ENCODE assay signal across 10 mouse cellular contexts in the genomic region with DNA sequence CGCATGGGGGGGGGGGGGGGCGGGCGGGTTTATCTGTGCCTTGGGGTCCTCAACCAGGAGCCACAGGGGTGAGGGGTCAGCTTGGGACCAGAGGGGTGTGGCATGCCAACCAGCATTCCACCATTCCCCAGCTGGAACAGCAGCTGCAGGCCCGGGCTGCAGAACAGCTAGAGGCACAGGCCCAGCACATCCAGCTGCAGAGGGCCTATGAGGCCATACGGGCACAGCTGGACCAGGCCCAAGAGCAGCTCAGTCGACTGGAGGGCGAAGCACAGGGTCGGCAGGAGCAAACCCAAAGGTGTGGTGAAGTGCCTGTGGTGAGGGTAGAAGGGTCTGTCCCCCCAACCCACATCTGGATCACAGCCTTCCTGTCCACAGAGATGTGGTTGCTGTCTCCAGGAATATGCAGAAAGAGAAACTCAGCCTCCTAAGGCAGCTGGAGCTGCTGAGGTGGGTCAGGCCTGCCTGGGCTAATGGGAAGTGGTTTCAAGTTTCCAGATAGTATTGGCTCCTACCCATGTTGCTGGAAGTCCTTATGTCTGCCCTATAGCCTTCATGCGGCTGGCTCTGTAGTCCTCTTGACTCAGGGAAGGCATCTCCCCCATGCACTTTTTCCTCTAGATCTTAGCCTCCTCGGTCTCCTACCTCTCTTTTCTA. TPM values are rescaled to one million over a fixed set of nuclear protein-coding genes. Genes with fewer than 3 reads are reported as not detected.
DNase-seq lines count a peak whose midpoint lies in the region; ATAC-seq and TF ChIP-seq lines count a peak whose summit lies in the region.
"Had no signal": no experiment of that assay in that cellular context is flagged by ENCODE, and none has a peak within 500 bp of the region (broad histone marks: within the 10 kb centered on the region; RNA-seq: fewer than 3 reads in every experiment).

No protein-coding gene starts in this region.

- no peak overlapping the region for H3K4me3 ChIP-seq in forebrain, embryonic 12.5 days (replicated peaks)
- H3K4me3 ChIP-seq in forebrain, embryonic 16.5 days (replicated peaks; ENCODE audit: low read length) = no peak overlapping the region
- 0 out of 2 replicates have a peak overlapping the region, but pooled peaks have one; percentile 14 for H3K4me3 ChIP-seq in midbrain, embryonic 11.5 days (ENCODE audit: low read depth, low read length)
- H3K4me3 ChIP-seq in midbrain, embryonic 15.5 days = no peak overlapping the region
- H3K4me3 ChIP-seq in intestine, embryonic 16.5 days (ENCODE audit: low read length) = no peak overlapping the region
- no peak overlapping the region for H3K4me3 ChIP-seq in testis, adult 2 months (ENCODE audit: control insufficient read depth, low read depth, low read length)

- WGBS in forebrain, embryonic 12.5 days = 49% methylated on average over 8 of the region's 10 CpGs
- WGBS in forebrain, embryonic 16.5 days = 42% methylated on average over 10 of the region's 10 CpGs
- 48% methylated on average over 8 of the region's 10 CpGs for whole genome bisulfite sequencing in midbrain, embryonic 11.5 days
- 36% methylated on average over 10 of the region's 10 CpGs for WGBS in midbrain, embryonic 15.5 days
- 44% methylated on average over 10 of the region's 10 CpGs for WGBS in intestine, embryonic 16.5 days

- no peak for TF ChIP-seq POLR2A in testis, adult 2 months (IDR thresholded peaks at IDR 0.05; ENCODE audit: control insufficient read depth, low read depth, low read length)

- peak overlapping the region; percentile 25; the same call in 1 of the 2 replicates for H3K9ac ChIP-seq in forebrain, embryonic 12.5 days
- no peak overlapping the region for H3K9ac ChIP-seq in forebrain, embryonic 16.5 days (replicated peaks; ENCODE audit: low read depth, low read length)
- H3K9ac ChIP-seq in midbrain, embryonic 11.5 days (ENCODE audit: low read length) = no peak overlapping the region
- H3K9ac ChIP-seq in midbrain, embryonic 15.5 days = no peak overlapping the region
- H3K9ac ChIP-seq in intestine, embryonic 16.5 days (ENCODE audit: low read depth, low read length) = peak overlapping the region; percentile 15; the same call in 1 of the 2 replicates

- no peak overlapping the region for H3K27ac ChIP-seq in forebrain, embryonic 12.5 days
- H3K27ac ChIP-seq in forebrain, embryonic 16.5 days (ENCODE audit: low read length) = no peak overlapping the region
- no peak overlapping the region for H3K27ac ChIP-seq in midbrain, embryonic 11.5 days (ENCODE audit: low read depth, low read length)
- H3K27ac ChIP-seq in midbrain, embryonic 15.5 days = no peak overlapping the region
- no peak overlapping the region for H3K27ac ChIP-seq in intestine, embryonic 16.5 days (ENCODE audit: low read length)
- peak overlapping the region; percentile 23; the same call in 1 of the 2 replicates for H3K27ac ChIP-seq in testis, adult 2 months (ENCODE audit: control insufficient read depth, insufficient read depth, low read depth, low read length)

- H3K27me3 ChIP-seq in forebrain, embryonic 12.5 days = peaks cover 64% of the 10 kb centered on the region
- peaks cover 56% of the 10 kb centered on the region for H3K27me3 ChIP-seq in forebrain, embryonic 16.5 days (replicated peaks; ENCODE audit: control insufficient read depth, insufficient read depth, low read length)
- peaks cover 65% of the 10 kb centered on the region for H3K27me3 ChIP-seq in midbrain, embryonic 11.5 days (ENCODE audit: control insufficient read depth, insufficient read depth, low read length)
- H3K27me3 ChIP-seq in midbrain, embryonic 15.5 days (replicated peaks) = peaks cover 55% of the 10 kb centered on the region
- peaks cover 25% of the 10 kb centered on the region for H3K27me3 ChIP-seq in intestine, embryonic 16.5 days (replicated peaks; ENCODE audit: control insufficient read depth, insufficient read depth, low read length)
- no peaks in the 10 kb centered on the region for H3K27me3 ChIP-seq in testis, adult 2 months (ENCODE audit: control insufficient read depth, insufficient read depth, low read length)

- H3K9me3 ChIP-seq in forebrain, embryonic 12.5 days = no peaks in the 10 kb centered on the region
- no peaks in the 10 kb centered on the region for H3K9me3 ChIP-seq in forebrain, embryonic 16.5 days (ENCODE audit: control insufficient read depth, low read length)
- no peaks in the 10 kb centered on the region for H3K9me3 ChIP-seq in midbrain, embryonic 11.5 days (ENCODE audit: control insufficient read depth, low read length)
- no peaks in the 10 kb centered on the region for H3K9me3 ChIP-seq in midbrain, embryonic 15.5 days
- no peaks in the 10 kb centered on the region for H3K9me3 ChIP-seq in intestine, embryonic 16.5 days (ENCODE audit: control insufficient read depth, low read length)
- H3K9me3 ChIP-seq: G1E had no signal

- ATAC-seq in forebrain, embryonic 12.5 days (ENCODE audit: low FRiP score) = no peak
- no peak for ATAC-seq in forebrain, embryonic 16.5 days
- ATAC-seq in midbrain, embryonic 11.5 days (ENCODE audit: low FRiP score) = no peak
- ATAC-seq in midbrain, embryonic 15.5 days (replicated peaks) = no peak
- no peak for ATAC-seq in intestine, embryonic 16.5 days
- no peak for ATAC-seq in megakaryocyte-erythroid progenitor cell, adult 5-6 weeks (replicated peaks; ENCODE audit: low FRiP score, low TSS enrichment, poor library complexity, severe bottlenecking)

- no peak for DNase-seq in midbrain, embryonic 11.5 days (ENCODE audit: low spot score, missing footprints)
- no peak for DNase-seq in urinary bladder, postnatal 36 days (ENCODE audit: low spot score in 2 of 2)

- peaks cover 54% of the 10 kb centered on the region for H3K4me1 ChIP-seq in forebrain, embryonic 12.5 days
- peaks cover 43% of the 10 kb centered on the region for H3K4me1 ChIP-seq in forebrain, embryonic 16.5 days (replicated peaks; ENCODE audit: control insufficient read depth, insufficient read depth, low read length)
- H3K4me1 ChIP-seq in midbrain, embryonic 11.5 days (ENCODE audit: control insufficient read depth, insufficient read depth, low read length) = peaks cover 31% of the 10 kb centered on the region
- H3K4me1 ChIP-seq in midbrain, embryonic 15.5 days = peaks cover 46% of the 10 kb centered on the region
- peaks cover 40% of the 10 kb centered on the region for H3K4me1 ChIP-seq in intestine, embryonic 16.5 days (ENCODE audit: control insufficient read depth, insufficient read depth, low read length)
- H3K4me1 ChIP-seq in testis, adult 2 months (ENCODE audit: control insufficient read depth, insufficient read depth, low read length) = peaks cover 61% of the 10 kb centered on the region

- peaks cover 12% of the 10 kb centered on the region for H3K36me3 ChIP-seq in forebrain, embryonic 12.5 days (replicated peaks)
- H3K36me3 ChIP-seq in forebrain, embryonic 16.5 days (ENCODE audit: control insufficient read depth, insufficient read depth) = peaks cover 7% of the 10 kb centered on the region; the same call in 1 of the 2 replicates
- peaks cover 2% of the 10 kb centered on the region; the same call in 1 of the 2 replicates for H3K36me3 ChIP-seq in midbrain, embryonic 11.5 days (ENCODE audit: control insufficient read depth, insufficient read depth, low read length)
- 0 out of 2 replicates have a peak, but pooled peaks cover under 1% of the 10 kb centered on the region for H3K36me3 ChIP-seq in midbrain, embryonic 15.5 days (replicated peaks)
- peaks cover 3% of the 10 kb centered on the region; the same call in 1 of the 2 replicates for H3K36me3 ChIP-seq in intestine, embryonic 16.5 days (ENCODE audit: control insufficient read depth, insufficient read depth, low read length)
- H3K36me3 ChIP-seq in testis, adult 2 months (ENCODE audit: control insufficient read depth, insufficient read depth, low read length) = no peaks in the 10 kb centered on the region; the same call in 1 of the 2 replicates

- no peak for TF ChIP-seq CTCF in testis, adult 2 months (IDR thresholded peaks at IDR 0.05; ENCODE audit: control insufficient read depth, insufficient read depth, insufficient replicate concordance, low read depth, low read length)

- H3K4me2 ChIP-seq in forebrain, embryonic 12.5 days = no peak overlapping the region
- no peak overlapping the region for H3K4me2 ChIP-seq in forebrain, embryonic 16.5 days (ENCODE audit: low read length)
- no peak overlapping the region for H3K4me2 ChIP-seq in midbrain, embryonic 11.5 days
- no peak overlapping the region for H3K4me2 ChIP-seq in midbrain, embryonic 15.5 days
- no peak overlapping the region for H3K4me2 ChIP-seq in intestine, embryonic 16.5 days (ENCODE audit: low read depth, low read length)

RNA-seq across cellular contexts. Expression of gene Cd151, which starts 1.7 kb away (rescaled TPM):
- polyA plus RNA-seq in forebrain, embryonic 12.5 days (2016; fragmentation: Nextera tagmentation; extraction: Ambion mirVana) = 13.9 and 18.2 TPM in 2 replicates
- polyA plus RNA-seq in forebrain, embryonic 16.5 days (2015; fragmentation: Nextera tagmentation; extraction: Ambion mirVana) = 20.8 TPM in 2 replicates
- 32.5 and 36.6 TPM in 2 replicates for polyA plus RNA-seq in midbrain, embryonic 11.5 days (2014; fragmentation: Nextera tagmentation; extraction: Ambion mirVana)
- 18.8 and 20.5 TPM in 2 replicates for polyA plus RNA-seq in midbrain, embryonic 15.5 days (2015; fragmentation: Nextera tagmentation; extraction: Ambion mirVana)
- 30.6 and 30.8 TPM in 2 replicates for polyA plus RNA-seq in intestine, embryonic 16.5 days (2015; fragmentation: Nextera tagmentation; extraction: Ambion mirVana)
- polyA plus RNA-seq in testis, adult 2 months (2012; rRNA removed) = 102 and 104 TPM in 2 replicates
- 20.2 and 24.2 TPM in 2 replicates for total RNA-seq in megakaryocyte-erythroid progenitor cell, adult 5-6 weeks (2014; fragmentation: Nextera tagmentation)
- 13.2 and 17.6 TPM in 2 replicates for total RNA-seq in megakaryocyte-erythroid progenitor cell, adult 5-6 weeks (2017)

RNA-seq across cellular contexts. Expression of gene Cracr2b, which starts 4.6 kb away (rescaled TPM):
- polyA plus RNA-seq in forebrain, embryonic 12.5 days (2016; fragmentation: Nextera tagmentation; extraction: Ambion mirVana) = 4.0 and 4.3 TPM in 2 replicates
- 5.2 and 5.3 TPM in 2 replicates for polyA plus RNA-seq in forebrain, embryonic 16.5 days (2015; fragmentation: Nextera tagmentation; extraction: Ambion mirVana)
- 2.7 and 5.3 TPM in 2 replicates for polyA plus RNA-seq in midbrain, embryonic 11.5 days (2014; fragmentation: Nextera tagmentation; extraction: Ambion mirVana)
- 7.6 and 8.7 TPM in 2 replicates for polyA plus RNA-seq in midbrain, embryonic 15.5 days (2015; fragmentation: Nextera tagmentation; extraction: Ambion mirVana)
- 19.3 and 21.0 TPM in 2 replicates for polyA plus RNA-seq in intestine, embryonic 16.5 days (2015; fragmentation: Nextera tagmentation; extraction: Ambion mirVana)
- 2.1 and 2.4 TPM in 2 replicates for polyA plus RNA-seq in testis, adult 2 months (2012; rRNA removed)
- total RNA-seq in megakaryocyte-erythroid progenitor cell, adult 5-6 weeks (2014; fragmentation: Nextera tagmentation) = not detected in 2 replicates
- total RNA-seq in megakaryocyte-erythroid progenitor cell, adult 5-6 weeks (2017) = 0.23 TPM in 1 of 2 replicates, not detected in the other
- total RNA-seq: common myeloid progenitor, adult 5-6 weeks had no signal
- polyA plus RNA-seq: G1E had no signal

RNA-seq across cellular contexts. Expression of gene Polr2l, which starts 9.4 kb away (rescaled TPM):
- polyA plus RNA-seq in forebrain, embryonic 12.5 days (2016; fragmentation: Nextera tagmentation; extraction: Ambion mirVana) = 69.8 and 78.4 TPM in 2 replicates
- 60.7 and 61.9 TPM in 2 replicates for polyA plus RNA-seq in forebrain, embryonic 16.5 days (2015; fragmentation: Nextera tagmentation; extraction: Ambion mirVana)
- polyA plus RNA-seq in midbrain, embryonic 11.5 days (2014; fragmentation: Nextera tagmentation; extraction: Ambion mirVana) = 63.5 and 74.2 TPM in 2 replicates
- polyA plus RNA-seq in midbrain, embryonic 15.5 days (2015; fragmentation: Nextera tagmentation; extraction: Ambion mirVana) = 82.4 and 83.8 TPM in 2 replicates
- 50.9 and 57.1 TPM in 2 replicates for polyA plus RNA-seq in intestine, embryonic 16.5 days (2015; fragmentation: Nextera tagmentation; extraction: Ambion mirVana)
- polyA plus RNA-seq in testis, adult 2 months (2012; rRNA removed) = 20.8 and 21.1 TPM in 2 replicates
- 77.2 and 78.1 TPM in 2 replicates for total RNA-seq in megakaryocyte-erythroid progenitor cell, adult 5-6 weeks (2014; fragmentation: Nextera tagmentation)
- 53.3 and 54.9 TPM in 2 replicates for total RNA-seq in megakaryocyte-erythroid progenitor cell, adult 5-6 weeks (2017)

RNA-seq across cellular contexts. Expression of gene Tspan4, which starts 9.5 kb away (rescaled TPM):
- polyA plus RNA-seq in forebrain, embryonic 12.5 days (2016; fragmentation: Nextera tagmentation; extraction: Ambion mirVana) = 18.8 and 24.2 TPM in 2 replicates
- polyA plus RNA-seq in forebrain, embryonic 16.5 days (2015; fragmentation: Nextera tagmentation; extraction: Ambion mirVana) = 29.8 and 31.8 TPM in 2 replicates
- 26.9 and 28.6 TPM in 2 replicates for polyA plus RNA-seq in midbrain, embryonic 11.5 days (2014; fragmentation: Nextera tagmentation; extraction: Ambion mirVana)
- polyA plus RNA-seq in midbrain, embryonic 15.5 days (2015; fragmentation: Nextera tagmentation; extraction: Ambion mirVana) = 49.1 and 55.3 TPM in 2 replicates
- polyA plus RNA-seq in intestine, embryonic 16.5 days (2015; fragmentation: Nextera tagmentation; extraction: Ambion mirVana) = 58.2 and 59.2 TPM in 2 replicates
- polyA plus RNA-seq in testis, adult 2 months (2012; rRNA removed) = 14.6 and 15.5 TPM in 2 replicates
- 31.6 and 38.2 TPM in 2 replicates for total RNA-seq in megakaryocyte-erythroid progenitor cell, adult 5-6 weeks (2014; fragmentation: Nextera tagmentation)
- 26.0 and 33.9 TPM in 2 replicates for total RNA-seq in megakaryocyte-erythroid progenitor cell, adult 5-6 weeks (2017)

RNA-seq across cellular contexts. Expression of gene Pnpla2, which starts 10.5 kb away (rescaled TPM):
- polyA plus RNA-seq in forebrain, embryonic 12.5 days (2016; fragmentation: Nextera tagmentation; extraction: Ambion mirVana) = 16.2 and 18.3 TPM in 2 replicates
- 20.5 and 23.2 TPM in 2 replicates for polyA plus RNA-seq in forebrain, embryonic 16.5 days (2015; fragmentation: Nextera tagmentation; extraction: Ambion mirVana)
- 12.7 and 14.0 TPM in 2 replicates for polyA plus RNA-seq in midbrain, embryonic 11.5 days (2014; fragmentation: Nextera tagmentation; extraction: Ambion mirVana)
- 17.7 and 20.1 TPM in 2 replicates for polyA plus RNA-seq in midbrain, embryonic 15.5 days (2015; fragmentation: Nextera tagmentation; extraction: Ambion mirVana)
- polyA plus RNA-seq in intestine, embryonic 16.5 days (2015; fragmentation: Nextera tagmentation; extraction: Ambion mirVana) = 45.5 and 45.7 TPM in 2 replicates
- 379 and 436 TPM in 2 replicates for polyA plus RNA-seq in testis, adult 2 months (2012; rRNA removed)
- total RNA-seq in megakaryocyte-erythroid progenitor cell, adult 5-6 weeks (2014; fragmentation: Nextera tagmentation) = 29.7 and 32.6 TPM in 2 replicates
- total RNA-seq in megakaryocyte-erythroid progenitor cell, adult 5-6 weeks (2017) = 7.1 and 17.8 TPM in 2 replicates

Comparison
In these comparisons a context has a peak if more than half of its experiments do, and no peak if none do; other contexts are left out.
1. H3K9ac ChIP-seq: peak in forebrain, embryonic 12.5 days (single experiment) and intestine, embryonic 16.5 days (single experiment); none in forebrain, embryonic 16.5 days (single experiment), midbrain, embryonic 11.5 days (single experiment) and midbrain, embryonic 15.5 days (single experiment).